9 mouse cellular contexts compared by ENCODE assay signal in genomic region chr3:95662724-95663449, GRCm38 (mm10). TPM values are rescaled to one million over a fixed set of nuclear protein-coding genes. Genes with fewer than 3 reads are reported as not detected.
DNase-seq lines count a peak whose midpoint lies in the region; ATAC-seq and TF ChIP-seq lines count a peak whose summit lies in the region.
"Had no signal": no experiment of that assay in that cellular context is flagged by ENCODE, and none has a peak within 500 bp of the region (broad histone marks: within the 10 kb centered on the region; RNA-seq: fewer than 3 reads in every experiment).

No protein-coding gene starts in this region.

- 82% methylated on average over 7 of the region's 7 CpGs for WGBS in heart, embryonic 10.5 days
- 69% methylated on average over 7 of the region's 7 CpGs for WGBS in intestine, embryonic 15.5 days
- 68% methylated on average over 7 of the region's 7 CpGs for WGBS in stomach, embryonic 15.5 days

- no peak overlapping the region for H3K9ac ChIP-seq in intestine, embryonic 15.5 days
- H3K9ac ChIP-seq in stomach, embryonic 15.5 days: no peak overlapping the region

- peak overlapping the region; percentile 98 for H3K27ac ChIP-seq in heart, embryonic 10.5 days
- H3K27ac ChIP-seq in testis, adult 2 months (ENCODE audit: control insufficient read depth, insufficient read depth, low read depth, low read length): 0 out of 2 replicates have a peak overlapping the region, but pooled peaks have one; percentile 34
- peak overlapping the region; percentile 18 for H3K27ac ChIP-seq in intestine, embryonic 15.5 days
- peak overlapping the region; percentile 33; the same call in 1 of the 2 replicates for H3K27ac ChIP-seq in stomach, embryonic 15.5 days

- H3K27me3 ChIP-seq in heart, embryonic 10.5 days (ENCODE audit: insufficient read depth, poor library complexity, severe bottlenecking): no peaks in the 10 kb centered on the region
- no peaks in the 10 kb centered on the region for H3K27me3 ChIP-seq in testis, adult 2 months (ENCODE audit: control insufficient read depth, insufficient read depth, low read length)
- no peaks in the 10 kb centered on the region for H3K27me3 ChIP-seq in intestine, embryonic 15.5 days (replicated peaks)
- no peaks in the 10 kb centered on the region for H3K27me3 ChIP-seq in stomach, embryonic 15.5 days (replicated peaks)

- TF ChIP-seq POLR2A in testis, adult 2 months (IDR thresholded peaks at IDR 0.05; ENCODE audit: control insufficient read depth, low read depth, low read length): no peak

- no peak for ATAC-seq in intestine, embryonic 15.5 days
- ATAC-seq in stomach, embryonic 15.5 days (ENCODE audit: insufficient read depth, low FRiP score, low read depth): no peak
- no peak for ATAC-seq in activated CD4-positive, CD25-positive, alpha-beta regulatory T cell, adult 4 months

- H3K4me2 ChIP-seq in intestine, embryonic 15.5 days (replicated peaks): peak overlapping the region; percentile 40
- H3K4me2 ChIP-seq in stomach, embryonic 15.5 days: peak overlapping the region; percentile 67; the same call in 1 of the 2 replicates

- no peaks in the 10 kb centered on the region for H3K9me3 ChIP-seq in heart, embryonic 10.5 days
- no peaks in the 10 kb centered on the region for H3K9me3 ChIP-seq in intestine, embryonic 15.5 days
- H3K9me3 ChIP-seq in stomach, embryonic 15.5 days: no peaks in the 10 kb centered on the region

- H3K4me3 ChIP-seq in heart, embryonic 10.5 days: peak overlapping the region; percentile 97
- H3K4me3 ChIP-seq in testis, adult 2 months (ENCODE audit: control insufficient read depth, low read depth, low read length): no peak overlapping the region
- H3K4me3 ChIP-seq in intestine, embryonic 15.5 days (replicated peaks): no peak overlapping the region
- peak overlapping the region; percentile 4; the same call in 1 of the 2 replicates for H3K4me3 ChIP-seq in stomach, embryonic 15.5 days (replicated peaks)

- no peak for DNase-seq in heart, embryonic 10.5 days (ENCODE audit: low spot score)
- DNase-seq in heart, adult 11 months: no peak
- DNase-seq in testis, postnatal 10 days (ENCODE audit: low spot score): no peak
- DNase-seq in thymus, postnatal 4 days: no peak
- DNase-seq: cerebellum, postnatal 25 days had no signal

- no peak for TF ChIP-seq CTCF in testis, adult 2 months (IDR thresholded peaks at IDR 0.05; ENCODE audit: control insufficient read depth, insufficient read depth, insufficient replicate concordance, low read depth, low read length)

- peaks cover 53% of the 10 kb centered on the region for H3K36me3 ChIP-seq in heart, embryonic 10.5 days
- no peaks in the 10 kb centered on the region; the same call in 1 of the 2 replicates for H3K36me3 ChIP-seq in testis, adult 2 months (ENCODE audit: control insufficient read depth, insufficient read depth, low read length)
- peaks cover 8% of the 10 kb centered on the region; the same call in 1 of the 2 replicates for H3K36me3 ChIP-seq in intestine, embryonic 15.5 days
- peaks cover 16% of the 10 kb centered on the region; the same call in 1 of the 2 replicates for H3K36me3 ChIP-seq in stomach, embryonic 15.5 days

- peaks cover 69% of the 10 kb centered on the region for H3K4me1 ChIP-seq in heart, embryonic 10.5 days
- 0 out of 2 replicates have a peak, but pooled peaks cover 2% of the 10 kb centered on the region for H3K4me1 ChIP-seq in testis, adult 2 months (ENCODE audit: control insufficient read depth, insufficient read depth, low read length)
- peaks cover 50% of the 10 kb centered on the region for H3K4me1 ChIP-seq in intestine, embryonic 15.5 days (replicated peaks)
- peaks cover 48% of the 10 kb centered on the region for H3K4me1 ChIP-seq in stomach, embryonic 15.5 days

RNA-seq across cellular contexts. Expression of gene Mcl1, which starts 4.3 kb away (rescaled TPM):
- polyA plus RNA-seq in heart, embryonic 10.5 days (2016; fragmentation: Nextera tagmentation; extraction: Ambion mirVana): 37.7 and 50.2 TPM in 2 replicates
- 27.4 and 40.2 TPM in 2 replicates for polyA plus RNA-seq in testis, adult 2 months (2012; rRNA removed)
- polyA plus RNA-seq in intestine, embryonic 15.5 days (2015; fragmentation: Nextera tagmentation; extraction: Ambion mirVana): 50.5 and 52.3 TPM in 2 replicates
- 54.1 and 57.7 TPM in 2 replicates for polyA plus RNA-seq in stomach, embryonic 15.5 days (2015; fragmentation: Nextera tagmentation; extraction: Ambion mirVana)
- 10 to 100 TPM; 62.9 to 76.7 TPM for polyA plus RNA-seq in activated CD4-positive, CD25-positive, alpha-beta regulatory T cell, adult 4 months (2017; shearing (Covaris generic))

RNA-seq across cellular contexts. Expression of gene Adamtsl4, which starts 24.8 kb away (rescaled TPM):
- 4.2 and 5.7 TPM in 2 replicates for polyA plus RNA-seq in heart, embryonic 10.5 days (2016; fragmentation: Nextera tagmentation; extraction: Ambion mirVana)
- 0.74 and 2.3 TPM in 2 replicates for polyA plus RNA-seq in testis, adult 2 months (2012; rRNA removed)
- 2.3 and 3.0 TPM in 2 replicates for polyA plus RNA-seq in intestine, embryonic 15.5 days (2015; fragmentation: Nextera tagmentation; extraction: Ambion mirVana)
- polyA plus RNA-seq in stomach, embryonic 15.5 days (2015; fragmentation: Nextera tagmentation; extraction: Ambion mirVana): 3.8 and 7.3 TPM in 2 replicates
- polyA plus RNA-seq in activated CD4-positive, CD25-positive, alpha-beta regulatory T cell, adult 4 months (2017; shearing (Covaris generic)): 1 to 10 TPM; 3.2 to 3.5 TPM

RNA-seq across cellular contexts. Expression of gene Ensa, which starts 38.1 kb away (rescaled TPM):
- polyA plus RNA-seq in heart, embryonic 10.5 days (2016; fragmentation: Nextera tagmentation; extraction: Ambion mirVana): 59.3 and 67.2 TPM in 2 replicates
- 11.1 and 13.9 TPM in 2 replicates for polyA plus RNA-seq in testis, adult 2 months (2012; rRNA removed)
- polyA plus RNA-seq in intestine, embryonic 15.5 days (2015; fragmentation: Nextera tagmentation; extraction: Ambion mirVana): 65.1 and 69.0 TPM in 2 replicates
- 65.6 and 71.0 TPM in 2 replicates for polyA plus RNA-seq in stomach, embryonic 15.5 days (2015; fragmentation: Nextera tagmentation; extraction: Ambion mirVana)
- polyA plus RNA-seq in activated CD4-positive, CD25-positive, alpha-beta regulatory T cell, adult 4 months (2017; shearing (Covaris generic)): 10 to 100 TPM; 67.7 to 82.4 TPM

Comparison
In these comparisons a context has a peak if more than half of its experiments do, and no peak if none do; other contexts are left out.
1. H3K27ac ChIP-seq: peak in every context shown above with its lines; median percentile 98 in heart, embryonic 10.5 days; 34 in testis, adult 2 months; 33 in stomach, embryonic 15.5 days; 18 in intestine, embryonic 15.5 days.
2. H3K4me3 ChIP-seq: peak in heart, embryonic 10.5 days (single experiment) and stomach, embryonic 15.5 days (single experiment); none in testis, adult 2 months (single experiment) and intestine, embryonic 15.5 days (single experiment).